Mouse (Mus musculus): Measurements from ENCODE around the gene Cnpy2.

Gene Cnpy2

DNA sequence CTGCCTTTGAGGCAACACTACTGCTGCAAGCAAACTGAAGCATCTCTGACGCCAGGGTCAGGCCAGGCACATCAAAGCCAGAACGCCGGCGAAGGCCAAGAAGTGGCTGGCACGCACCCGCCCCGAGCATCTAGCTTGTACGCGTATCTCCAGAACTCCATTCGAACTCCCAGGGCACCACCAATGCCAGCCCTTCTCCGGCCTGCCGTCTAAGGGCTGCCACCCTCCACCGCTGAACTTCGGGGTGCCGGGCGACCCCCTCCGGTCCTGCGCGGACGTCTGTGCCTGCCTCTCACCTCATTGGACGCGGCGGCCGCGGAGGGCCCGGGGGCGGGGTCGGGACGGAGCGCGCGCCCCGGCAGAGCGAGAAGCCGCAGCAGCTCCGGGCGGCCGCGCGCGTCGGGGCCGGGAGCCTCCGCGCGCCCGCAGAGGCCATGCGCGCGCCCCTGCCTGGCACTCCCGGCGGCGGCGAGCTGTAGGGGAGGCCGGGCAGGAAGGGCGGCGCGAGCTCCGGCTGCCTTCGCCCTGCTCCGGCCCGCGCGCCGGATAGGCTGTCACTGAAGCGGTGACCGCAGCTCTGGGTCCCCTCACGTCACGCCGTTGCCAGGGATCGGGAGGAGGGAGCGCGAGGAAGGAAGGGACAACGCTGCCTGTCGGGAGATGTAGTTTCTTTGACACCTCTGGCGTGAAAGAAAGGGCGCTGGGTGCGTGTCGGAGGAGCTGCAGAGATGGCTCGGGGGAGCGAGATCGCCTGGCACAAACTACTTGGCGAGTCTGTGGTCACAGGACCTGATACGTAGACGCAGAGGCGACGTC is 46.4 kb downstream of the Cnpy2 start, which contains the start of gene Coq10a:
Gene Coq10a (minus strand): TSS at position 596 of the 816 bp plus-strand sequence.
- DNase-seq (ENCODE audit: low read depth, low spot score) = peak; percentile 95

DNA sequence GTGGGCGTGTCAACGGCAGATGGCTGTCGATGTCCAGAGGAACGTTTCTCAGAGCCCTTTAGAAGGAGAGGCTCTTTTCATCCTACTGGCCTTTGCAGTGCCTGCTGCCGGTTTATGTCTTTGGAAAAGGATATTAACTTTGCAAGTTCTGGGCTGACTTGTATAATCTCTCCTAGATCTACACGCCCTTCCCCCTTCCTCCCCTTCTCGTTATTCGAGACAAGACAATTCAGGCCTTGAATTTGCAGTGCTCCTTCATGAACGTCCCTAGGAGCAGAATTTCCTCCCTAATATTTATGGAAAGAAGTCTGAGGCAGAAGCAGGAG is 46.9 kb downstream of the Cnpy2 start:
- no peak for DNase-seq (ENCODE audit: low read depth, low spot score)

DNA sequence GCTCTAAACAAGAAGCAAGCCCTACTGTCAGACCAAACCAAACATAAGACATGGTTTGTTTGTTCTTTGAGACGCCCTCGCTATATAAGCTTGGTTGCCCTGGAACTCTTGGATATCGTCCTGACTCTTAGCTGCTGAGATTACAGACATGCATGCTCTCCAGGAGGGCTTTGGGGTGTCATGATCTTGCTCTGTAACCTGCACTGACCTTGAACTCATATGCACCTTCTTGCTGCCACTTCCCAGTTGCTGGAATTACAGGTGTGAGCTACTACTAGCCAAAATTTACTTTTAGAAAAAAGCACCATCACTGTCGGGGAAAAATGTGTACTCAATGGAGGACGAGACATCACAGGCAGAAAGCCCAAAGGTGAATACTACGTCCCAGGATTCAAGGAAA is 47.3 kb downstream of the Cnpy2 start:
- DNase-seq (ENCODE audit: low read depth, low spot score) = peak; percentile 18

DNA sequence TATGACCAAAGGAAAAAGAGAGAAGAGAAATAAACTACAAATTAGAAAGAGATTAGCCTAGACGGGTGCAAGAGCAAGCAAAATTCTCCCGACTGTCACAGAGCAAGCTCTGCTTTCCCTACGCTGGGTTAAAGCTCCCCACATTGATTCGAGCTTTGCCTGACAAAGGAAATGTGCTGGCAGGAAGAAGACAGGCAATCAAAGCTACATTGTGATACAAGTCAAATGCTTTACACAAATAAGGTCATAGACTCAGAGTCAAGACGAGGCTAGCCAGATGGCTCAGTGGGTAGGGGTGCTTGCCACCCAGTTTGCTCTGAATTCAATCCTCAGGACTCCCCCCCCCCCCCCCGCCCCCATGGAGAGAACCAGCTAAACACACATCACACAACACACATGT is 47.8 kb downstream of the Cnpy2 start:
- DNase-seq (ENCODE audit: low read depth, low spot score) = peak; percentile 83

DNA sequence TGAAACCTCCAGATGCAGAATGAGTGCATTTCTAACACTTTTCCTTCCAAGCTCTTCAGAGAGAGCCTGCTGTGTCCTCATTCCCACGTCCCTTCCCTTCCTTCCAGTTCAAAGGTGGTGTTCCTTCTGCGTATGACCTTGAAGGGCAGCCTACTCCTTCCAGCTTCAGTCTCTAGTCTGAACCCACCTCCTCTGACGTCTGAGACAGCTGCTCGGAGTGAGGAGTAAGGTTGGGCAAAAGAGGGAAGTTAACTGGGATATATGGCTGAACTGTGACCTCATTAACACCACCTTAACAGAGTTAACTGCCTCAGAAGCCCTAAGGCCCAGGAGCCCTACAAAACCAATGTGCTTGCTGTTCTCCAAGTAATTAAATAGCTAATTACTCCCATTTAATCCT is 48.3 kb downstream of the Cnpy2 start:
- DNase-seq (ENCODE audit: low read depth, low spot score) = peak; percentile 83

DNA sequence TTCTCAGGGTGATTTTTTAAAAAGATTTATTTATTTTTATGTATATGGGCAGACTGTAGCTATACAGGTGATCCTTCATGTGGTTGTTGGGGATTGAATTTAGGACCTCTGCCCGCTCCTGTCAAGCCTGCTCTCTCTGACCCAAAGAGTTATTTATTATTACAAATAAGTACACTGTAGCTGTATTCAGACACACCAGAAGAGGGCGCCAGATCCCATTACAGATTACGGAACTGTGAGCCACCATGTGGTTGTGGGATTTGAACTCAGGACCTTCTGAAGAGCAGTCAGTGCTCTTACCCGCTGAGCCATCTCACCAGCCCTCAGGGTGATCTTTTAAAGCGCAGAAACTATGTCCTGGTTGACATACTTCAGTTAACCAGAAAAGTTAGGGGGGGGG is 49.9 kb downstream of the Cnpy2 start:
- no peak for DNase-seq (ENCODE audit: low read depth, low spot score)

DNA sequence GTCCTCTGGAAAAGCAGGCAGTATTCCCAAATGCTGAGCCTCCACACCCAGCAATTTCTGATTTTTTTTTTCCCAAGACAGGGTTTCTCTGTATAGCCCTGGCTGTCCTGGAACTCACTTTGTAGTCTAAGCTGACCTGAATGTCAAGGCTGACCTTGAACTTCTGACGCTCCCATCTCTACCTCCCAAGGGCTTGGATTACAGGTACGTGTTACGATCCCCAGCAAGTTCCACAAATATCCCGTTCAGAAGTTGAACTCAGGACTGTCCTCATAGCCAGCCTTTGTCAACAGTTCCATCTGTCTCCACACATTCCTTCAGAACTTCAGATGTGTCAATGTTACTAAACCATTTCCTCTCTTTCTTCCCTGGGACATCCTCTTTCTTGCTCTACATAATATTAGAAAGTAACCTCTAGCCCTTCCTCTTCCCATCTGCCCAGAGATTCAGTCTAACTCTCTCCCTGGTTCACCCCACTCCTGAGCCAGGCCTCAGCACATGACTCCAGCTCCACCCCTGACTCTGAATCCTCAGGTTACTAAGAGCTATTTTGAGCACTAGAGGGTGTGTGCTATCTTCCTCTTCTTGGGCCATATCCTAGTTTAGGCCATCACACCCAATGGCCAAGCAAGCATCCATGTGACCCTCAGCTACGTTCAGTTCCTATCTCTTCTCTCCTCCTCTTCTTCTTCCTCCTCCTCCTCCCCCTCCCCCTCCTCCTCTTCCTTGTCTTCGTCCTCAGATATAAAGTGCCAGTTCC is 50.9 kb downstream of the Cnpy2 start:
- DNase-seq (ENCODE audit: low read depth, low spot score) = peak; percentile 57

DNA sequence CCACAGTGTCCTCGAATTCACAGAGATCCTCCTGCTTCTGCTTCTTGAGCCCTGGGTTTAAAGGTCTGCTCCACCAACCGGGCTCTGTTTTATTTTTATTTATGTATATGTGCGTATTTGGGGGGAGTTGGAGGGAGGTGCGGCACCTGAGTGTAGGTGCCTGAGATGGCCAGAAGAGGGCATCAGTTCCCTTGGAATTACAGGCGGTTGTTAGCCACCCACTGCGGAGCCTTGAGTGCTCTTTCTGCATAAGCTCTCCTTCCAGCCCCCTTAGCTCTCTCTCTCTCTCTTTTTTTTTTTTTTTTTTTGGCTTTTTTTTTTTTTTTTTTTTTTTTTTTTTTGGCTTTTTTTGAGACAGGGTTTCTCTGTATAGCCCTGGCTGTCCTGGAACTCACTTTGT is 52.1 kb downstream of the Cnpy2 start:
- DNase-seq (ENCODE audit: low read depth, low spot score) = peak; percentile 91

DNA sequence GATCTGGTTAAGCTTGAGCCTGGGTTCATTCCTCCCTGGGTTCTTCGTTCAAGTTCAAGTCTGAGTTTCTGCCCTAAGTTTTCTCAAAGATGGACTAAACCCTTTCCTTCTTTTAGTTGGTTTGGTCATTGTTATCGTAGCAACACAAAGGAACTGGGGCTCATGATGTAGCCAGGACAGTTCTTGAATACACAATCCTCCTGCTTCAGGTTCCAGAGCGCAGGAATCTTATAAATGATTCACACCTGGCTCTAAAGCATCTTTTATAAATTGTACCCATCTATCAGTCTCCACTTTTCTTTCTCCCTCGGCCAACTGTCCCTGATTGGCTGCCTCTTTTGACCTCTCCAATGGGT is 53.8 kb downstream of the Cnpy2 start:
- DNase-seq (ENCODE audit: low read depth, low spot score) = no peak

DNA sequence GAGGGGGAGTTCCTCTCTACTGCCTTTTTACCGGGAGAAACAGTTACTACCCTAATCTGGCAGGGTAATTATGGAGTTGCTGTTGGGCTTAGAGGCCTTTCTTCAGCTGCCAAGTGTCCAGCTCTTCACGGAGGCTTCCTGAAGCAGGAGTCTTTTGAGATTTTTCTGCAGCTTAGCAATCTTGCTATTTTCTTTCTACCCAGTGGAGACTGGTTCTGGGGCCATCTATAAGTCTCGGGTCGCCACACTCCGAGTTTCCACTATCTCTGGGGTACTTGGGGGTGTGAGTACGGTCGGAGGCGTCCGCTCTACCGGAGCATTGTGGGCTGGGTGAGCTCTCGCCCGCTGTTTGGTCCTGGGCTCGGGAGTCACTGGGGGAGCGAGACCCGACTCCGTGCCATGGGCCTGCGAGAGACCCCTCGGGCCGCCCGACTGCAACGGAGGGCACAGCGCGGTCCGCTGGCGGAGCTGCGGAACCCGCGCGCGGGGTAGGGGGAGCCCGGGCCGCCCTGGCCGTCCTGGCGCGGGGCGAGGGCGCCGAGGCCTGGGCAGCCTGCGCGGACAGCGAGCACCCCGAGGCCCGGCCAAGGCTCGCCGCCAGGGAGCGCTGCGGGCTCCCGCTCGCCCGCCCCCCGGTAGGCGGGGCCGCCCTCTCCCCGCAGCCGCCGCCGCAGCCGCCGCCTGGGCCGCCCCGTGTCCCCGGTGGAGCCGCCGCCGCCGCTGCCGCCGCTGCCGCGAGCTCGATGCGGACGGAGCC is 54.4 kb downstream of the Cnpy2 start, which contains the start of gene Ankrd52:
Gene Ankrd52 (plus strand): TSS at position 661 of the 757 bp plus-strand sequence.
- peak; percentile 77 for DNase-seq (ENCODE audit: low read depth, low spot score)

All from ZHBTc4 (cell line).